Mouse (Mus musculus) splenic B cell, adult 2 months (primary cell): ENCODE measurements around the gene Atp6v1d.

ENCODE experiments used
- DNase-seq: peaks from one replicate; pipeline ENCODE4 v3.0.0-alpha.2; 2011; ENCODE audit warnings: low read depth, low spot score
- H3K27me3 ChIP-seq: 2 replicates; pipeline ENCODE4 v1.6.1; 2012; ENCODE audit warnings: mild to moderate bottlenecking, low read length, moderate library complexity, mixed read lengths; ENCODE audit not compliant: control insufficient read depth, poor library complexity, insufficient read depth, severe bottlenecking
- H3K36me3 ChIP-seq: 2 replicates; pipeline ENCODE4 v1.6.1; 2012; ENCODE audit warnings: mild to moderate bottlenecking, low read length, moderate library complexity, mixed read lengths; ENCODE audit not compliant: control insufficient read depth, poor library complexity, insufficient read depth, severe bottlenecking

Atp6v1d gene

GRCm38 (mm10) chr12:78861496-78862253 lies at the start of gene Atp6v1d, which contains the start of gene Eif2s1:
Gene Atp6v1d (minus strand): TSS chr12:78861638.
Gene Eif2s1 (plus strand): TSS chr12:78861819.
- no peaks in the 10 kb centered on the region for H3K27me3 ChIP-seq
- DNase-seq, result peak; percentile 99
- H3K36me3 ChIP-seq, result no peaks in the 10 kb centered on the region

GRCm38 (mm10) chr12:78910684-78911461 lies 49.4 kb upstream of the Atp6v1d start:
- no peaks in the 10 kb centered on the region for H3K36me3 ChIP-seq
- no peaks in the 10 kb centered on the region; the same call in 1 of the 2 replicates for H3K27me3 ChIP-seq
- DNase-seq, result no peak

- Histone ChIP-seq H3K36me3 (no peaks in the 10 kb centered on the region), H3K27me3 (no peaks in the 10 kb centered on the region; the same call in 1 of the 2 replicates)
- no peak for DNase-seq
Measured at GRCm38 (mm10) chr12:78908081-78908605, 46.7 kb upstream of the Atp6v1d start.

GRCm38 (mm10) chr12:78906707-78907162 lies 45.3 kb upstream of the Atp6v1d start, which contains the start of gene Plek2:
Gene Plek2 (minus strand): TSS chr12:78906964.
- Histone ChIP-seq H3K27me3 (no peaks in the 10 kb centered on the region; the same call in 1 of the 2 replicates), H3K36me3 (no peaks in the 10 kb centered on the region)
- DNase-seq, result peak; percentile 46

GRCm38 (mm10) chr12:78904499-78904898 lies 43.1 kb upstream of the Atp6v1d start:
- Histone ChIP-seq H3K27me3 (no peaks in the 10 kb centered on the region), H3K36me3 (no peaks in the 10 kb centered on the region)
- no peak for DNase-seq

GRCm38 (mm10) chr12:78903313-78903712 lies 41.9 kb upstream of the Atp6v1d start:
- DNase-seq, result no peak
- no peaks in the 10 kb centered on the region for H3K27me3 ChIP-seq

GRCm38 (mm10) chr12:78901467-78901866 lies 40.0 kb upstream of the Atp6v1d start:
- H3K27me3 ChIP-seq, result no peaks in the 10 kb centered on the region
- DNase-seq, result peak; percentile 33
- no peaks in the 10 kb centered on the region for H3K36me3 ChIP-seq

More at GRCm38 (mm10) chr12:78903313-78903712, 41.9 kb upstream of the Atp6v1d start:
- no peaks in the 10 kb centered on the region for H3K36me3 ChIP-seq

- H3K36me3 ChIP-seq, result no peaks in the 10 kb centered on the region
- no peak for DNase-seq
- no peaks in the 10 kb centered on the region for H3K27me3 ChIP-seq
Measured at GRCm38 (mm10) chr12:78897861-78898260, 36.4 kb upstream of the Atp6v1d start.

- Histone ChIP-seq H3K36me3 (peaks cover 2% of the 10 kb centered on the region; the same call in 1 of the 2 replicates), H3K27me3 (no peaks in the 10 kb centered on the region)
- peak; percentile 18 for DNase-seq
Measured at GRCm38 (mm10) chr12:78891149-78891548, 29.7 kb upstream of the Atp6v1d start.

- peaks cover 7% of the 10 kb centered on the region; the same call in 1 of the 2 replicates for H3K36me3 ChIP-seq
- no peak for DNase-seq
- no peaks in the 10 kb centered on the region for H3K27me3 ChIP-seq
Measured at GRCm38 (mm10) chr12:78890062-78890461, 28.6 kb upstream of the Atp6v1d start.

GRCm38 (mm10) chr12:78874581-78874980 lies 13.1 kb upstream of the Atp6v1d start:
- DNase-seq, result no peak
- peaks cover 21% of the 10 kb centered on the region for H3K36me3 ChIP-seq
- no peaks in the 10 kb centered on the region for H3K27me3 ChIP-seq

GRCm38 (mm10) chr12:78868115-78868514 lies 6.7 kb upstream of the Atp6v1d start:
- Histone ChIP-seq H3K27me3 (no peaks in the 10 kb centered on the region), H3K36me3 (peaks cover 6% of the 10 kb centered on the region; the same call in 1 of the 2 replicates)
- no peak for DNase-seq

- DNase-seq, result peak; percentile 43
- H3K36me3 ChIP-seq, result 0 out of 2 replicates have a peak, but pooled peaks cover 2% of the 10 kb centered on the region
- H3K27me3 ChIP-seq, result no peaks in the 10 kb centered on the region
Measured at GRCm38 (mm10) chr12:78865434-78865833, 4.0 kb upstream of the Atp6v1d start.

- Histone ChIP-seq H3K36me3 (0 out of 2 replicates have a peak, but pooled peaks cover under 1% of the 10 kb centered on the region), H3K27me3 (no peaks in the 10 kb centered on the region)
- no peak for DNase-seq
Measured at GRCm38 (mm10) chr12:78862254-78862730, 854 bp upstream of the Atp6v1d start.
